ENCODE assay signal across 11 mouse cellular contexts in genomic region chr1:38081316-38081715, GRCm38 (mm10).
"Had no signal": no experiment of that assay in that cellular context is flagged by ENCODE, and none has a peak within 500 bp of the region (broad histone marks: within the 10 kb centered on the region; RNA-seq: fewer than 3 reads in every experiment).

No protein-coding gene starts in this region.

- H3K9ac ChIP-seq: intestine, embryonic 15.5 days; liver, embryonic 13.5 days had no signal

- H3K27me3 ChIP-seq: intestine, embryonic 15.5 days; liver, embryonic 13.5 days had no signal

- DNase-seq: layer of hippocampus, postnatal 36 days; liver, embryonic 13.5 days; lung, adult 2 months; lung, postnatal 14 days; lung, postnatal 4 days; midbrain, embryonic 14.5 days; thymus, adult 18-20 months; thymus, postnatal 36 days had no signal

- H3K4me1 ChIP-seq: intestine, embryonic 15.5 days; liver, embryonic 13.5 days had no signal

- ATAC-seq: intestine, embryonic 15.5 days had no signal

- H3K27ac ChIP-seq: intestine, embryonic 15.5 days; left cerebral cortex, adult 2 months; liver, embryonic 13.5 days had no signal

- H3K9me3 ChIP-seq: intestine, embryonic 15.5 days; liver, embryonic 13.5 days had no signal

- H3K4me3 ChIP-seq: intestine, embryonic 15.5 days; left cerebral cortex, adult 2 months; liver, embryonic 13.5 days had no signal

- H3K4me2 ChIP-seq: intestine, embryonic 15.5 days; liver, embryonic 13.5 days; midbrain, embryonic 11.5 days had no signal
